Mouse (Mus musculus) limb, embryonic 15.5 days (tissue): ENCODE measurements around the gene Os9. TPM values are rescaled to one million over a fixed set of nuclear protein-coding genes. Genes with fewer than 3 reads are reported as not detected.
A peak's percentile ranks its signal among the peaks of the same experiment; 100 is the strongest.

Experiments used
- ATAC-seq: fragments of 200-750 bp; cut with Nextera tagmentation; 2 replicates; pipeline ENCODE4 v1.8.0; 2017; ENCODE audit warnings: low read depth, moderate TSS enrichment; ENCODE audit not compliant: insufficient number of reproducible peaks, low FRiP score, low TSS enrichment
- H3K27ac ChIP-seq: fragments of 300-500 bp; sonication (generic); 2 replicates; pipeline ENCODE4 v1.5.1; 2015; ENCODE audit warnings: moderate library complexity, mild to moderate bottlenecking, inconsistent platforms
- H3K27me3 ChIP-seq: fragments of 300-500 bp; sonication (generic); 2 replicates; pipeline ENCODE4 v1.6.1; 2015; ENCODE audit warnings: inconsistent platforms
- H3K36me3 ChIP-seq: fragments of 300-500 bp; sonication (generic); 2 replicates; pipeline ENCODE4 v1.6.1; 2015; ENCODE audit warnings: inconsistent platforms
- H3K4me1 ChIP-seq: fragments of 300-500 bp; sonication (generic); 2 replicates; pipeline ENCODE4 v1.6.1; 2015; ENCODE audit warnings: inconsistent platforms
- H3K4me2 ChIP-seq: fragments of 300-500 bp; sonication (generic); 2 replicates; pipeline ENCODE4 v1.6.1; 2015; ENCODE audit warnings: mild to moderate bottlenecking, inconsistent platforms
- H3K4me3 ChIP-seq: fragments of 300-500 bp; sonication (generic); 2 replicates; pipeline ENCODE4 v1.5.1; 2015; ENCODE audit warnings: mild to moderate bottlenecking, inconsistent platforms
- H3K9ac ChIP-seq: fragments of 300-500 bp; sonication (generic); 2 replicates; pipeline ENCODE4 v1.6.1; 2015; ENCODE audit warnings: inconsistent platforms
- H3K9me3 ChIP-seq: fragments of 300-500 bp; sonication (generic); 2 replicates; pipeline ENCODE4 v1.6.1; 2016; ENCODE audit warnings: inconsistent platforms
- WGBS: fragments of 180-500 bp; shearing (Covaris S2); methylation state at CpG from one replicate; pipeline ENCODE4 v1.1.7; 2015; 5-methylcytosine and 5-hydroxymethylcytosine counted together
- polyA plus RNA-seq: library from polyadenylated mRNA; unstranded; fragments of >200 nt; fragmentation: Nextera tagmentation; extraction: Ambion mirVana; gene quantifications from 2 replicates; pipeline ENCODE4 v1.2.1, GENCODE M21; 2015

Os9 gene
- polyA plus RNA-seq, 1 experiment from 2014 or later: 103 TPM

DNA sequence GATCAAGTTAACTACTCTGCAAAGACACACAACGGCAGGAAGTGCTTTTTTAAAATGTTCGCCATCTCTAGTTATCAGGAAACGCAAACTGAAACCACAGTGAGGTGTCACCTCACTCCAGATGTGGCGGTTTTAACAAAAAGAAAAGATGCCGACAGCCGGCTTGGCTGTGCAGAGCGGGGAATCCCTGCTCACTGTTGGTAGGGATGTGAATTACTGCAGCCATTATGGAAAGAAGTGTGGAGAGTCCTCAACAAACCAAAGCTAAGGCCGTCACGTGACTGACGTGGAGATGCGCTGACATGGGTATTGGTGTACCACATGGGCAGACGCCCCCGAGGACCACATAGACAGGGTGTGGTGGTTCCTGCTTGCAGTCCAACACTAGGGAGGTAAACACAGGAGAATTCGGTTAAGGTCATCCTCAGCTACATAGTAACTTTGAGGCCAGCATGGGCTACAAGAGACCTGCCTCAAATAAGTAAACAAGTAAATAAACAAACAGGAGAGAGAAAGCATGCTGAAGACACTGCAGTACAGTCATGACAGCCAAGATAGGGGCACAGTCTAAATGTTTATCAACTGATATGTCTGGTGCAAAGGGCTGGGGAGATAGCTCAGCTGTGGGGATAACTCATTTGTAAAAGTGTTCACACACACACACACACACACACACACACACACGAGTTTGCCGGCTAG is 13.2 kb downstream of the Os9 start:
- Histone ChIP-seq H3K36me3 (peaks cover 33% of the 10 kb centered on the region), H3K9ac (no peak overlapping the region), H3K4me3 (no peak overlapping the region), H3K27me3 (no peaks in the 10 kb centered on the region), H3K9me3 (no peaks in the 10 kb centered on the region), H3K4me2 (no peak overlapping the region), H3K4me1 (no peaks in the 10 kb centered on the region), H3K27ac (no peak overlapping the region)
- ATAC-seq: no peak
- WGBS: 80% methylated on average over 16 of the region's 16 CpGs

DNA sequence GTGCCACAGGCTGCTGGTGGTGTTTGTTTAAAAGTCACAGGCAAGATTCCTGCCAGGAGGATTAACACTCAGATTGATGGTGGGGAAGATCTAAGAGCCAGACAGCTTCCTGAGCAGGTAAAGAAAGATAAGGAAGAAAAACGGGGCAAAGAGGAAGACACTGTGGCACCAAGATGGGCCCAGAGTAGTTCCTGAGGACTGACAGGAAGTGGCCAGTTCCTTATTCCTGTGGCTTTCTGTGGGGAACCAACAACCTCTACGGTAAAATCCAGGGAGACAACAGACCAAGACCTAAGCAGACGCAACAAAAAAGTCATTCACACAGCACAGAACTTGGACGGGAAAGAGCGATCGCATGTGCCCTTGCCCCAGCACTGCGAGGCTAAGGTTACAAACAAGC is 17.3 kb downstream of the Os9 start:
- no peaks in the 10 kb centered on the region for H3K9me3 ChIP-seq
- no peak overlapping the region for H3K4me3 ChIP-seq
- no peak overlapping the region for H3K9ac ChIP-seq
- H3K27ac ChIP-seq: no peak overlapping the region
- no peaks in the 10 kb centered on the region for H3K4me1 ChIP-seq
- no peak overlapping the region for H3K4me2 ChIP-seq
- peaks cover 34% of the 10 kb centered on the region for H3K36me3 ChIP-seq
- WGBS: 77% methylated on average over 7 of the region's 7 CpGs
- no peaks in the 10 kb centered on the region for H3K27me3 ChIP-seq
- ATAC-seq: no peak

DNA sequence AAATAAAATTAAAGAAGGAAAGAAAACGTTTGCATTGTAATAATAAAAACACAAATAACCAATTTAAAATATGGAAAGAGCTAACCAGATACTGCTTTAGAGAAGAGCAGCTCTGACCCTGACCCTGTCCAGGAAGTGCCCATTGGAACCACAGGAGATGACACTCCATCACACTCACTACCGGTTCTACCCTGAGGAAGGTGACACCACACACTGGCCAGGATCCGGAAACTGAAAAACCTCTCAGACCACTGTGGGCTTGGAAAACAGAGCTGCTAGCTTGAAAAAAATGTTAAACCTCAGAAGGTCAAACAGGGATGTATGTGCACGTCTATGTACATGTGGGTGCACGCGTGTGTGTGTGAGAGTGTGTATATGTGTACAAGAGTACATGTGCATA is 19.8 kb downstream of the Os9 start:
- H3K9ac ChIP-seq: no peak overlapping the region
- no peak overlapping the region for H3K4me3 ChIP-seq
- H3K27ac ChIP-seq: no peak overlapping the region
- no peaks in the 10 kb centered on the region for H3K27me3 ChIP-seq
- no peaks in the 10 kb centered on the region for H3K4me1 ChIP-seq
- ATAC-seq: no peak
- H3K36me3 ChIP-seq: peaks cover 47% of the 10 kb centered on the region
- no peak overlapping the region for H3K4me2 ChIP-seq
- H3K9me3 ChIP-seq: no peaks in the 10 kb centered on the region
- 83% methylated on average over 6 of the region's 6 CpGs for WGBS

DNA sequence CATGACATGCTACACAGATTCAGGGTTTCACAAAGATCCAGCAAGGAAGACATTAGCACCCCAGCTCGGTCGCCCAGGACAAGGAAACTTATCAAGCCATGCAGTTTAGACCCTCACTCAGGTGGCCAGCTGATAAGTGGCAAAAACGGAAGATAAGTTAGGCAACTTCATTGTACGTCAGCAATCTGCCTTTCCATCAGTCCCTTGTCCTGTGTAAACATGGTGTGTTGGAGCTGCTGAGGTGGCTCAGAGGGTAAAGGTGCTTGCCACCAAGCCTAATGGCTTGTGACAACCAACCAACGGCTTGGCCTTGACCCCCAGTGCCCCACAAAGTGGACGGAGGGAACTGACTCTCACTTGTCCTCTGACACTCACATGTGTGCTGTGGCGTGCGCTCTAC is 20.5 kb downstream of the Os9 start:
- ATAC-seq: no peak
- no peaks in the 10 kb centered on the region for H3K27me3 ChIP-seq
- peaks cover 51% of the 10 kb centered on the region for H3K36me3 ChIP-seq
- H3K27ac ChIP-seq: no peak overlapping the region
- H3K9me3 ChIP-seq: no peaks in the 10 kb centered on the region
- H3K4me1 ChIP-seq: no peaks in the 10 kb centered on the region
- WGBS: 87% methylated on average over 8 of the region's 8 CpGs
- no peak overlapping the region for H3K9ac ChIP-seq
- no peak overlapping the region for H3K4me2 ChIP-seq
- H3K4me3 ChIP-seq: no peak overlapping the region

DNA sequence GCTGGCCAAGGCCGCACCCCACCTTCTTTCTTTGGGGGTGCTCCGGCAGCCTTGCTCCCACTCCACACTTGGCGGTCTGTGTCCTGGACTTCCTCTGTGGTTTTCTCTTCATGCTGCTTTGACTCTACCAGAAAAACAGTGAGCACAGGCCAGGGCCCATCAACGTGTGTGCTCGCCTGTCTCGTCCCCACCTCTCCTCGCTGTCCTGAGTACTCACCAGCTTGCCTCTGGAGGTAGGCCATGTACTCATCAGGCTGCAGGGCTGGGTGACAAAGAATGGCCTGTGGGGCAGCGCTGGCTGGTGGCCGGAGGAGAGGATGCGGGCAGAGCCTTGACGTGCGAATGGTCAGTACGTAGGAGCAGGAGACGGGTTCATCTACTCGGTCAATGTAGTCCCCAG is 21.1 kb downstream of the Os9 start:
- Histone ChIP-seq H3K4me3 (no peak overlapping the region), H3K36me3 (peaks cover 56% of the 10 kb centered on the region), H3K9me3 (no peaks in the 10 kb centered on the region), H3K27me3 (no peaks in the 10 kb centered on the region), H3K27ac (no peak overlapping the region), H3K4me1 (no peaks in the 10 kb centered on the region), H3K9ac (no peak overlapping the region), H3K4me2 (no peak overlapping the region)
- WGBS: 95% methylated on average over 15 of the region's 15 CpGs
- no peak for ATAC-seq

DNA sequence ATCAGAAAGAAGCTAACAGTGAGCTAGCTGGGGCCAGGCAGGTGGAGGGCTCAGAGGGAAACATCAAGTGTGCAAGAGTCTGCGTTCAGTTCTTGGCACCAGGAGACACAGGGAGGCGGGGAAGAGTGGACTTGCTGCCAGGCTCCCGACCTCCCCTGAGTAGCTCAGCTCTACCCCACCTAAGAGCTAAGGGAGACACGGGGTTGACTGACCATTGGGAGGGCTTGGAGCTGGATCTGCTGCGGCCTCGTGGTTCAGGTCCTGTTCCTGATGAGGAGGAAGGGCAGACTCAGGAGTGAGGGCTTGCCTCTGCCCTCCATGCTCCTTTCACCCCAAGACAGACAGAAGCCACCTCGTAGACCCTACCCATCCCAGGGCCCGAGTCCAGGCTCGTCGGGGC is 21.7 kb downstream of the Os9 start:
- no peak overlapping the region for H3K27ac ChIP-seq
- no peak overlapping the region for H3K9ac ChIP-seq
- ATAC-seq: no peak
- 89% methylated on average over 10 of the region's 10 CpGs for WGBS
- no peak overlapping the region for H3K4me3 ChIP-seq
- no peak overlapping the region for H3K4me2 ChIP-seq
- H3K27me3 ChIP-seq: no peaks in the 10 kb centered on the region
- H3K9me3 ChIP-seq: no peaks in the 10 kb centered on the region
- 0 out of 2 replicates have a peak, but pooled peaks cover 5% of the 10 kb centered on the region for H3K4me1 ChIP-seq
- H3K36me3 ChIP-seq: peaks cover 57% of the 10 kb centered on the region

DNA sequence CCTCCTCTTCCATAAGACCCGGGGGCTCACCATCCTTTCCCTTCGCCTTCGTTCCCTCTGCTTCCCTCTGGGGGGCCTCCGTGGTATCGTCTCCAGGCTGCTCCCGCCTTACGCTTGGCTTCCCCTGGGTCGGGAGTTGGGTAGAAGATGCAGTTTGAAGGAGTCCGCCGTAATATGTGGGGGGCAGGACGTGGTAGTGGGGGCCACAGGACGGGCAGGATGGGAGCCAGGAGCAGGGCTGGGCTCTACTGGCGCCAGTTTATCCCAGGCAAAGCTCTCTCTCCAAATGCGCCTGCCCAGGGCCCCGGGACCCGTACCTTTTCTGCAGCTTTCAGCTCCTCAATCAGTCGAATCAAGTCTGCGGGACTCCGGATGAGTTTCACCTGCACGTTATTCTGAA is 22.4 kb downstream of the Os9 start:
- ATAC-seq: no peak

DNA sequence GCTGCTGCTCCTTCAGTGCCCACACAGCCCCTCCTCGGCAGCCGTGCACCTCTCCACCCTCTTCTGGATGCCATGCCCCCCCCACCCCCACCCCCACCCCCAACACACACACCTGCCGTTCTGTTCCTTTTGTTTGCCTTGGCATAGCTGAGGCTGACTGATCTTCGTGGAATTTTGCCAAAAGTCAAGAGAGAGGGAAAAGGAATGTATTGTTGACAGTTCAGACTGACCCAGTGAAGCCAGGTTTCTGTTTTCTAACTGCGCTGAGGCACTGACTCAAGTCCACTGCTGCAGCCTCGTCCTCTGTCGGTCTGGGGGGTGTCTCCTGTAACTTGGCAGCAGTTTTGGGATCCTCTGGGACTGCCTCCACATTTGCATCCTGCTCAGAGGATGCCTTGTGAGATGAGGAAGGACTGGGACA is 26.5 kb downstream of the Os9 start:
- H3K9me3 ChIP-seq: no peaks in the 10 kb centered on the region
- no peak overlapping the region for H3K4me3 ChIP-seq
- no peak overlapping the region for H3K27ac ChIP-seq
- H3K27me3 ChIP-seq: peaks cover 47% of the 10 kb centered on the region
- peaks cover 42% of the 10 kb centered on the region for H3K36me3 ChIP-seq
- H3K4me2 ChIP-seq: no peak overlapping the region
- 34% methylated on average over 7 of the region's 7 CpGs for WGBS
- H3K4me1 ChIP-seq: peaks cover 22% of the 10 kb centered on the region
- ATAC-seq: no peak
- no peak overlapping the region for H3K9ac ChIP-seq

More for the DNA sequence above, 22.4 kb downstream of the Os9 start:
- Histone ChIP-seq H3K9ac (no peak overlapping the region), H3K4me1 (0 out of 2 replicates have a peak, but pooled peaks cover 6% of the 10 kb centered on the region), H3K27ac (no peak overlapping the region), H3K9me3 (no peaks in the 10 kb centered on the region), H3K4me3 (no peak overlapping the region), H3K27me3 (peaks cover 5% of the 10 kb centered on the region; the same call in 1 of the 2 replicates), H3K36me3 (peaks cover 50% of the 10 kb centered on the region), H3K4me2 (no peak overlapping the region)
- 83% methylated on average over 20 of the region's 20 CpGs for WGBS

DNA sequence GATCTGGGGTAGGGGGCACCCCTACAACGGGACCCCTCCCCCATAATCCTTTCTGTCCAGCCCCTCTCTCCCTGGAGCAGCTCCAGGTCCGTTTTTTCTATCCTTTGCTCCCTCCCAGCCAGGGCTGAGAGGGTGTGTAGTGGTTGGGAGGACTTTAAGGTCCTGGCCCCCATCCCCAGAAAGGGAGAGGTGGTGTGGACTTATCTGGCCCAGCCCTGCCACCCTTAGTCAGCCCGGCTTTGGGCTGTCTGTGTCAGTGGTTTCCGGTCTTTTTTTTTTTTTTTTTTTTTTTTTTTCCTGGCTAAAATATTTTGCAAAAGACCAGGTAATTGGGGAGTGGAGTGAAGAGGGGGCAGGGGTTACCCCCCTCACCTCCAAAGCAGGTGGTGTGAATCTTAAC is 28.2 kb downstream of the Os9 start:
- H3K36me3 ChIP-seq: peaks cover 27% of the 10 kb centered on the region
- no peak overlapping the region for H3K4me2 ChIP-seq
- H3K9me3 ChIP-seq: no peaks in the 10 kb centered on the region
- peaks cover 63% of the 10 kb centered on the region for H3K27me3 ChIP-seq
- H3K4me1 ChIP-seq: peaks cover 22% of the 10 kb centered on the region
- WGBS: 46% methylated on average over 4 of the region's 4 CpGs
- ATAC-seq: no peak
- H3K9ac ChIP-seq: no peak overlapping the region
- no peak overlapping the region for H3K4me3 ChIP-seq
- no peak overlapping the region for H3K27ac ChIP-seq

DNA sequence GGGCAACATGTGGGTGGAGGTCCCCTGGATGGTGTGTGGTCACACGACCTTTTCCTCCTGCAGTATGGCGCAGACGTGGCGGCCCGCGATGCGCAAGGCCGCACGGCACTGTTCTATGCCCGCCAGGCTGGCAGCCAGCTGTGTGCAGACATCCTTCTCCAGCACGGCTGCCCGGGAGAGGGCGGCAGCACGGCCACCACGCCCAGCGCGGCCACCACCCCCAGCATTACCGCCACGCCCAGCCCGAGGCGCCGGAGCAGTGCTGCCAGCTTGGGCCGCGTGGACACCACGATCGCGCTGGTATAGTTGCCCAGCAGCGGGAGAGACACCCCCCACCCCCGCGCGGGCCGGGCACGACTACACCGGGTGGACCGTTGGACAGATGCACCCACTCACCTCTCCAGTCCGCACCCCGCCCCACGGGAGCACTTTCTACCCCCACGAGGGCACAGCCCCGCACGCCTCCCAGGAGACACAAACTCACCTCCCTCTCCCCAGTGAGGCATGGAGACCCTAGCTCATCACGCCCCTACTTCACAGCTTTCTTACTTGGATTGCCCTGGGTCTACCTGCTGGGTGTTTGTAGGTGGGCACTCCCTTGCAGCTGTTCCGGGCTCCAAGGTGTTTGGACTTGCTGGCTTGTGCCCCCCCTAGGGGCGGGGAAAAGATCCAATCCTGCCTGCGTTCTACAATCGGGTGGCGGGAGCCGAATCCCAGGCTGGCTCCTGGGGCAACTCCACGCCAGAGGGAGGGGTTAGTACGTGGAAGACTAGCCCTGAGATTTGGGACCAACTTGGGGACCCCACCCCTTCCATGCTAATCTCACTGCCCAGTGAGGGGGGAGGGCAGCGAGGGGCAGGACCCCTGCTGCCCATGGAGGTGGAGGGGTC is 29.2 kb downstream of the Os9 start:
- ATAC-seq: peak; percentile 20; the same call in 1 of the 2 replicates
- peaks cover 22% of the 10 kb centered on the region for H3K4me1 ChIP-seq
- no peak overlapping the region for H3K27ac ChIP-seq
- H3K27me3 ChIP-seq: peaks cover 73% of the 10 kb centered on the region
- H3K4me2 ChIP-seq: peak overlapping the region; percentile 54
- H3K4me3 ChIP-seq: peak overlapping the region; percentile 32
- no peaks in the 10 kb centered on the region for H3K9me3 ChIP-seq
- H3K36me3 ChIP-seq: peaks cover 20% of the 10 kb centered on the region
- no peak overlapping the region for H3K9ac ChIP-seq
- WGBS: 9% methylated on average over 49 of the region's 51 CpGs

DNA sequence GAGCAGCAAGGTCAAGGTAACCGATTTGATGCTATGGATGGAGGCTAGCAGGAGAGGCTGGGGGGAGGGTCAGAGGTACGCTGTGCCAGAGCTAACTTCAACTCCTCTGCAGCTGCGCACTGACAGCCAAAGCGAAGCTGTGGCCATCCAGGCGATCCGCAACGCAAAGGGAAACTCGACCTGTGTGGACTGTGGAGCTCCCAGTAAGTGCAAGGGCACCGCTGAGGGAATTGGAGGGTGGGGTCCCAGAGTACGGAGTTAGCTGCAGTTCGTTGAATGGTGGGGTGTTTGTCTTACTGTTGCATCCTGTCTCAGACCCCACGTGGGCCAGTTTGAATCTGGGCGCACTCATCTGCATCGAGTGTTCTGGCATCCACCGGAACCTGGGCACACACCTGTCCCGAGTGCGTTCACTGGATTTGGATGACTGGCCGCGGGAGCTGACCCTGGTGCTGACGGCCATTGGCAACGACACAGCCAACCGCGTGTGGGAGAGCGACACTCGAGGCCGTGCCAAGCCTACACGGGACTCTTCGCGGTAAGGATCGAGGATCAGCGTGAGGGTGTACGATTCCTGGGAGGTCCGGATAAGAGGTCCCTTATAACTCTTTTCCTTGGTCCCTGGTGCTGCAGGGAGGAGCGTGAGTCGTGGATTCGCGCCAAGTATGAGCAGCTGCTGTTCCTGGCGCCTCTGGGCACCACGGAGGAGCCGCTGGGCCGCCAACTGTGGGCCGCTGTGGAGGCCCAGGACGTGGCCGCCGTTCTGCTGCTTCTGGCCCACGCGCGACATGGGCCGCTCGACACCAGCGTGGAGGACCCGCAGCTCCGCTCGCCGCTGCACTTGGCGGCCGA is 30.1 kb downstream of the Os9 start:
- ATAC-seq: no peak
- H3K36me3 ChIP-seq: peaks cover 10% of the 10 kb centered on the region
- H3K4me3 ChIP-seq: peak overlapping the region; percentile 32
- no peaks in the 10 kb centered on the region for H3K9me3 ChIP-seq
- H3K27me3 ChIP-seq: peaks cover 77% of the 10 kb centered on the region
- peak overlapping the region; percentile 54 for H3K4me2 ChIP-seq
- no peak overlapping the region for H3K9ac ChIP-seq
- no peak overlapping the region for H3K27ac ChIP-seq
- H3K4me1 ChIP-seq: peaks cover 22% of the 10 kb centered on the region
- WGBS: 9% methylated on average over 57 of the region's 57 CpGs
